Mouse (Mus musculus) testis, adult 2 months (tissue): Measurements from ENCODE around the gene Gm20388. TPM values are rescaled to one million over a fixed set of nuclear protein-coding genes. Genes with fewer than 3 reads are reported as not detected.

Experiments used
- H3K27ac ChIP-seq: fragments of 200-500 bp; 2 replicates; pipeline ENCODE4 v1.5.1; 2012; ENCODE audit warnings: low read depth, low read length; ENCODE audit not compliant: control insufficient read depth, insufficient read depth
- H3K27me3 ChIP-seq: fragments of 200-500 bp; 2 replicates; pipeline ENCODE4 v1.6.1; 2012; ENCODE audit warnings: mild to moderate bottlenecking, low read length, moderate library complexity; ENCODE audit not compliant: control insufficient read depth, insufficient read depth
- H3K36me3 ChIP-seq: fragments of 200-500 bp; 2 replicates; pipeline ENCODE4 v1.6.1; 2012; ENCODE audit warnings: mild to moderate bottlenecking, low read length; ENCODE audit not compliant: control insufficient read depth, insufficient read depth
- H3K4me1 ChIP-seq: fragments of 200-500 bp; 2 replicates; pipeline ENCODE4 v1.6.1; 2012; ENCODE audit warnings: low read length; ENCODE audit not compliant: control insufficient read depth, insufficient read depth
- H3K4me3 ChIP-seq: fragments of 200-500 bp; 2 replicates; pipeline ENCODE4 v1.5.1; 2012; ENCODE audit warnings: low read depth, mild to moderate bottlenecking, low read length, moderate library complexity, mixed read lengths; ENCODE audit not compliant: control insufficient read depth
- CTCF ChIP-seq: fragments of 200-500 bp; IDR thresholded peaks from 2 replicates; pipeline ENCODE4 v1.5.1; 2012; ENCODE audit warnings: low read depth, mild to moderate bottlenecking, inconsistent platforms, low read length, moderate library complexity; ENCODE audit not compliant: control insufficient read depth, insufficient read depth, insufficient replicate concordance
- POLR2A ChIP-seq: fragments of 200-500 bp; IDR thresholded peaks from 2 replicates; pipeline ENCODE4 v1.6.1; 2012; ENCODE audit warnings: low read depth, mild to moderate bottlenecking, inconsistent platforms, low read length, moderate library complexity; ENCODE audit not compliant: control insufficient read depth
- polyA plus RNA-seq: library from polyadenylated mRNA; depleted of rRNA; stranded (reverse); fragments of >200 nt; gene quantifications from 2 replicates; pipeline ENCODE4 v1.2.3, GENCODE M21; 2012

The Gm20388 gene
- polyA plus RNA-seq, 1 experiment: 5.6 TPM

GRCm38 (mm10) chr8:120040861-120041260, 130.2 kb downstream of the Gm20388 start:
- H3K4me3 ChIP-seq: no peak overlapping the region
- no peak overlapping the region for H3K27ac ChIP-seq
- no peaks in the 10 kb centered on the region; the same call in 1 of the 2 replicates for H3K4me1 ChIP-seq
- TF ChIP-seq CTCF (no peak), POLR2A (no peak)
- no peaks in the 10 kb centered on the region for H3K36me3 ChIP-seq
- no peaks in the 10 kb centered on the region for H3K27me3 ChIP-seq

GRCm38 (mm10) chr8:120042542-120043312, 132.1 kb downstream of the Gm20388 start:
- H3K4me1 ChIP-seq: peaks cover 5% of the 10 kb centered on the region

GRCm38 (mm10) chr8:120044907-120045306, 134.3 kb downstream of the Gm20388 start:
- H3K4me1 ChIP-seq: peaks cover 5% of the 10 kb centered on the region
- H3K36me3 ChIP-seq: no peaks in the 10 kb centered on the region
- H3K27ac ChIP-seq: no peak overlapping the region
- no peaks in the 10 kb centered on the region for H3K27me3 ChIP-seq
- no peak overlapping the region for H3K4me3 ChIP-seq
- TF ChIP-seq POLR2A: no peak
- no peak for TF ChIP-seq CTCF

More at GRCm38 (mm10) chr8:120042542-120043312, 132.1 kb downstream of the Gm20388 start:
- TF ChIP-seq CTCF (no peak), POLR2A (no peak)
- H3K4me3 ChIP-seq: no peak overlapping the region
- H3K27ac ChIP-seq: no peak overlapping the region
- no peaks in the 10 kb centered on the region for H3K36me3 ChIP-seq
- no peaks in the 10 kb centered on the region for H3K27me3 ChIP-seq

- Histone ChIP-seq H3K4me3 (no peak overlapping the region), H3K4me1 (peaks cover 5% of the 10 kb centered on the region), H3K27me3 (no peaks in the 10 kb centered on the region), H3K27ac (no peak overlapping the region), H3K36me3 (no peaks in the 10 kb centered on the region)
- no peak for TF ChIP-seq CTCF
- TF ChIP-seq POLR2A: no peak
Measured at GRCm38 (mm10) chr8:120045471-120045870, 134.8 kb downstream of the Gm20388 start.

GRCm38 (mm10) chr8:120046258-120047020, 135.8 kb downstream of the Gm20388 start:
- Histone ChIP-seq H3K4me3 (no peak overlapping the region), H3K36me3 (no peaks in the 10 kb centered on the region), H3K27me3 (no peaks in the 10 kb centered on the region), H3K4me1 (peaks cover 5% of the 10 kb centered on the region), H3K27ac (peak overlapping the region; percentile 62)
- TF ChIP-seq POLR2A (no peak), CTCF (no peak)

- no peak overlapping the region for H3K27ac ChIP-seq
- TF ChIP-seq POLR2A (no peak), CTCF (no peak)
- no peak overlapping the region for H3K4me3 ChIP-seq
- H3K27me3 ChIP-seq: no peaks in the 10 kb centered on the region
- peaks cover 5% of the 10 kb centered on the region for H3K4me1 ChIP-seq
- no peaks in the 10 kb centered on the region for H3K36me3 ChIP-seq
Measured at GRCm38 (mm10) chr8:120049949-120050348, 139.3 kb downstream of the Gm20388 start.

GRCm38 (mm10) chr8:120050376-120050775, 139.7 kb downstream of the Gm20388 start:
- Histone ChIP-seq H3K27ac (no peak overlapping the region), H3K4me3 (no peak overlapping the region), H3K4me1 (peaks cover 5% of the 10 kb centered on the region), H3K36me3 (no peaks in the 10 kb centered on the region), H3K27me3 (no peaks in the 10 kb centered on the region)
- TF ChIP-seq CTCF (no peak), POLR2A (no peak)
